Mouse (Mus musculus) cerebellum, adult 2 months (tissue): ENCODE measurements around the gene Abt1.

Source experiments
- CTCF ChIP-seq: fragments of 200-500 bp; IDR thresholded peaks from 2 replicates; pipeline ENCODE4 v1.5.1; 2011; ENCODE audit warnings: low read depth, mild to moderate bottlenecking, control low read depth, low read length, moderate library complexity, borderline replicate concordance; ENCODE audit not compliant: insufficient read depth
- POLR2A ChIP-seq: fragments of 200-500 bp; IDR thresholded peaks from 2 replicates; pipeline ENCODE4 v1.6.1; 2011; ENCODE audit warnings: low read length, control low read depth, borderline replicate concordance; ENCODE audit not compliant: insufficient read depth

GRCm38 (mm10) chr13:23435676-23436075 is 12.0 kb upstream of the Abt1 start:
- no peak for TF ChIP-seq CTCF
- no peak for TF ChIP-seq POLR2A
